1 mouse cellular context compared by ENCODE assay signal in the genomic region with DNA sequence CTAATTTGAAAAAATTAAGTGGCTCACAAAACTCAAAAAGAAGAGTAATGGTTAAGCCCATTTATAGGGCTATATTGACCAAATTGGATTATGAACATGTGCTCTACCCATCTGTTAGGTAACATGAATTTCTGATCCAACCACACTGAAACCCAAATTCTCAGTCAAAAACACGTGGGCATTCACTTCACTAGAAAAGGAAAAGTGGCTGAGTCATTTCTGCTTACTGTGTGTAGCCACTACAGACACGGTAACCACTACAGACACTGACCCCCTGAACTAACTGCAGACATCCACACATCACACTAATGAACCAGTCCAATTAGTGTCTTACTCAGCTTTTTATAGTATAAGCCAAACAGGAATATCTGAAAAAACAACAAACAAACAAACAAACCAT.
TF ChIP-seq lines count a peak whose summit lies in the region.

No protein-coding gene starts in this region.

TF ChIP-seq in CH12.LX, 34 proteins besides CTCF, POLR2A, EP300 and RAD21 (continued from another document):
- TF ChIP-seq JUN (IDR thresholded peaks at IDR 0.05; ENCODE audit: insufficient read depth, low read depth, low read length) (no peak; the same call in 1 of the 2 replicates), PAX5 (IDR thresholded peaks at IDR 0.05; ENCODE audit: low read length) (no peak), POLR2AphosphoS2 (IDR thresholded peaks at IDR 0.05; ENCODE audit: low read depth, low read length) (no peak), ELF1 (IDR thresholded peaks at IDR 0.05; ENCODE audit: low read depth, low read length) (no peak)
TF ChIP-seq in CH12.LX: peak in this region for 7.
